Mouse (Mus musculus) embryonic stem cell, embryonic (primary cell): ENCODE measurements around the gene Tmem234.

Experiments
- CTCF ChIA-PET, 4 experiments: fragments of 300-600 bp in 2 of 4; fragments of 350-600 bp in 2 of 4; sonication (Branson Sonifier 250); formaldehyde crosslinking; loops; one replicate each; lab custom pipeline; 2022; ENCODE audit warnings: inconsistent platforms in 2 of 4; lab: Charles Lee
- POLR2A ChIA-PET, 4 experiments: fragments of 300-600 bp in 2 of 4; fragments of 350-600 bp in 2 of 4; sonication (Branson Sonifier 250); formaldehyde crosslinking; loops; one replicate each; lab custom pipeline; 2022; ENCODE audit warnings: antibody characterized with exemption in 4 of 4, inconsistent platforms in 1 of 4; lab: Charles Lee

The Tmem234 gene

DNA sequence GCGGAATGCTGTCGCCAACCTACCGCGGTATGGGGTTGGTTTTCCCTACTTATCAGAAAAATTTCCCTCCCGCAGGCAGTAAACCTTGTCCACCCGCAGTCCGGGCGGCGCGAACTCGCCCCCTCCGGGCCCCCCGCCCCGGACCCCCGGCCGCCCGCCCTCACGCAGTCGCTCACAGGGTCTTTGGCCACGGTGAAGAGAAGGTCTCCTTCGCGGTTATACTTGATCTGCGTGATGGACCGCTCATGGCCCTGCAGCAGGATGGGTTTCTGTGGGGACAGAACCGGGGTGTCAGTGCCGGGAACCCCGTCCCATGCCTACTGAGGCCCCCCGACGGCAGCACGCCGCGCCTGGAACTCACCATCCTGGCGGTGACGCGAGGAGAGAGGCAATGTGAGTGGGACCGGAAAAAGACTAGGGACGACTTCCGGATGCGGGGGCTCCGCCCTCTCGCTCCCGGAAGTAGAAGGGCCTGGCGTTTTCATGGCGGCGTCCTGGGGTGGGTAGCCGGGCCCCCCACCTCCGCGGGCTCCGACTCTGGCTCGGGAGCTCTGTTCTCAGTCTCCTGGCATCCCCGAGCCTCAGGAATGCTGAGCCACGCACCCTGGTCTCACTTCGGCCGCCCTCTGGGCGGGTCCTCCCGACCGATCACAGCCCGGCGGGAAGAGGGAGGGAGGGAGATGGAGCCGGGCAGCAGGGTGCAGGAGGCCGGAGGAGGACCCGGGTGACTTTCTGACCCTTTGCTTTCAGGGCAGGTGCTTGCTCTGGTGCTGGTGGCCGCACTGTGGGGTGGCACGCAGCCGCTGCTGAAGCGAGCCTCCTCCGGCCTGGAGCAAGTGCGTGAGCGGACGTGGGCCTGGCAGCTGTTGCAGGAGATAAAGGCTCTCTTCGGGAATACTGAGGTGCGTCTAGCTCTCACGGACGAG, at the start of gene Tmem234, which contains the start of gene Eif3i:
TSS of gene Tmem234 (plus strand) at position 436 of the 926 bp plus-strand sequence.
TSS of gene Eif3i (minus strand) at position 416 of the 926 bp plus-strand sequence.
- ChIA-PET POLR2A (interaction anchor here in 3 of 4 experiments (0.6 to 5.8 kb wide), 23 partner anchors 8 to 139 kb away, joined by 3 to 18 read pairs (median 4); partner anchors contain the start of genes Bsdc1 (in 1 of the 3), Dcdc2b (in 1 of the 3) and Txlna (in 1 of the 3)), CTCF (interaction anchor here in 2 of 4 experiments (1.0 to 3.0 kb wide), 6 partner anchors 8 to 58 kb away, joined by 3 to 17 read pairs (median 4); partner anchors contain the start of gene Hdac1 (in 1 of the 2))

DNA sequence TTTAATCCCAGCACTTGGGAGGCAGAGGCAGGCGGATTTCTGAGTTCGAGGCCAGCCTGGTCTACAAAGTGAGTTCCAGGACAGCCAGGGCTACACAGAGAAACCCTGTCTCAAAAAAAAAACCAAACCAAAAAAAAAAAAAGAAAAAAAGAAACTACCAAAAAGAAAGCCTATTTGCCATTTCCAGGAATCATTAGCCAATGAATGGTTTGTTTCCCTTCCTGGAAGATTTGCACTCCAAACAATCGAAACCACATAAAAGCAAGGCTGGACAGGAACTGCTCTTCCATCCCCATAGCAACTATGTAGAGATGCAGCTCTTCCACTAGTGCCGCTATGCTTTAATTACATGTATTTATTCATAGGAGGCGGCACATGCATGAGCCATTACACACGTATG, 46.0 kb upstream of the Tmem234 start:
- ChIA-PET POLR2A (interaction anchor here (0.7 to 6.8 kb wide), 17 partner anchors 9 to 173 kb away, joined by 3 to 66 read pairs (median 13); partner anchors contain the start of genes Hdac1 (in 3 of the 4), Bsdc1 (in 1 of the 4), Eif3i (in 1 of the 4) and Fam167b (in 1 of the 4)), CTCF (interaction anchor here (0.6 to 2.9 kb wide), 27 partner anchors 9 to 278 kb away, joined by 3 to 24 read pairs (median 4); partner anchors contain the start of genes Hdac1 (in 3 of the 4), Ccdc28b (in 1 of the 4), Fam167b (in 1 of the 4) and Txlna (in 1 of the 4))

DNA sequence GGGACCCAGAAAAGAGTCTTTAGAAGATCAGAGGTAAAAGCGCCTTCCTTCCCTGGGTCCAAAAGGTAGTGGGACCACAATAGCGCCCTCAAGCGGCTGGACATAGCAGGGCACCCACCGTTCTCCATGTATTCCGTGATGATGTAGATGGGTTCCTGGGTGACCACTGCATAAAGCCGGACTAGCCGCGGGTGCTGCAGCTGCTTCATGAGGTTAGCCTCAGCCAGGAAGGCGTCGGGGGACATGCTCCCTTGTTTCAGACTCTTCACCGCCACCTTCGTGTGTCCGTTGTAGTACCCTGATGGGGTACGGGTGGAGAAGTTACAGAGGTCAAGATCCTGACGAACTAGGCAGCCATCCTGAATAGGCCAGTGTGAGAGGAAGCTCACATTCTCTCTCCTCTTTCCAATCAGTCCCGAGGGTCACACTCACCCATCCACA, 45.0 kb upstream of the Tmem234 start:
- ChIA-PET POLR2A (interaction anchor here (0.6 to 6.8 kb wide), 49 partner anchors 8 to 749 kb away, joined by 3 to 66 read pairs (median 5); partner anchors contain the start of genes Hdac1 (in 3 of the 4), Marcksl1 (in 2 of the 4), S100pbp (in 2 of the 4) and Txlna (in 2 of the 4)), CTCF (interaction anchor here (0.5 to 4.1 kb wide), 35 partner anchors 9 to 647 kb away, joined by 3 to 24 read pairs (median 4); partner anchors contain the start of genes Hdac1 (in 3 of the 4), Ccdc28b (in 1 of the 4), Fam167b (in 1 of the 4) and Tmem39b (in 1 of the 4))

DNA sequence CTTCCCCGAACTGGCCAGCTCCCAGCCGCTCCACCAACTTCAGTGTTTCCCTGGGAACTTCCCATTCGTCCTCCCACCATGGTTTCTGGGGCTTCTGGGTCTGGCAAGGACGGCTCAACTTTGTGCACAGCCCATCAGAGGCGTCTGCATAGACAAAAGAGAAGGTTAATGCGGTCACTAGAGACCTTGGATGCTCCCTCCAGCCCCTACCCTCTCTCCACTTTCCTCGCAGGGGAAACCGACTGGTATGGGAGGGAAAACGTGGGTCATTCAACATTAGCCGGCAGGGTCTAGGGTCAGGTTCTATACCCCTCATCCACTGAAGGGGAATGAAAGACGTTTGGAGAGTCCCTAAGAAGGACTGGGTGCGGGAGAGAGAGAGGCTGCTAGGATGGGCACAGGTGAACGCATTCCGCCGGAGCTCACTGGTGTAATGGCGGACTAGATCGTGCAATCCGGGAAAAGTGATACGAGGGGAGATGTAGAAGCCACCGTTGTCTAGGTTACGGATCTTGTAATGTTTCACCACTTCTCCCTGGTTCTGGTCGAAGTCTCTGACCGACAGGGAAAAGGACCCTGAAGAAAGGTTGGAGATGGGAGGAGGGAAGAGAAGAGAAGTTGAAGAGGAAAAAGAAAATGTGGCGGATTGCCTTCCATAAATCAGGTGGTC, 44.5 kb upstream of the Tmem234 start:
- CTCF ChIA-PET = interaction anchor here (0.5 to 4.1 kb wide), 26 partner anchors 9 to 749 kb away, joined by 3 to 24 read pairs (median 4); partner anchors contain the start of gene Hdac1 (in 2 of the 4)
- POLR2A ChIA-PET = interaction anchor here (0.6 to 6.8 kb wide), 78 partner anchors 8 to 976 kb away, joined by 3 to 66 read pairs (median 4); partner anchors contain the start of genes Hdac1 (in 3 of the 4), S100pbp (in 3 of the 4), Txlna (in 3 of the 4) and Yars (in 3 of the 4)

DNA sequence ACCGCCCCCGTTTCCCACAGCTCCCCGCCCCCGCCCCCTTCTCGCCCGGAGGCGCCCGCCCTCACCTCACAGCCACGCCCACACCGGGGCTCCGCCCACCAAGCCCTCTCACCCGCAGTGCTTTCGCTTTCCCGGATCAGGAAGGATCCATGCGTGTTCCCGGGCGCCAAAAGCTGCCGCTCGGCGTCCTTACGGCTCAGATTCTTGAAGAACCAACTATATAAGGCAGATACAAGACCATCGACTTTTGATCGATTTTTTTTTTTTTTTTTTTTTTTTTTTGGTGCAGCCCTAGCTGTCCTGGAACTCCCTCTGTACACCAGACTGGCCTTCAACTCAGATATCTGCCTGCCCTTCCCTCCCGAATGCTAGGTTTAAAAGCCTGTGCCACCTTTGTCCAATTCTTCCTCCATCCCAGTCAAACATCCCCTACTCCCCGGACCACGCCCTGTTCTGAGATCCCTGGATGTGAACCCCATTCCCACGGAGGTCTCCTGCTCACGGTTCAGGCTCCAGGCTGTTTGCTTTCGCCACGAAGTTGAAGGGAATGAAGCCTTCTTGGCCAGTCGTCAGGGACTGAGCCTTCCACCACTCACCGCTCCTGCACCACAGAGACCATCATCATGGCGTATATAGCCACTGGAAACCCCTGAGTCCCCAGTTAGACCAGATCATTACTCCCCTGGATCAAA, 43.8 kb upstream of the Tmem234 start:
- CTCF ChIA-PET = interaction anchor here (0.5 to 4.1 kb wide), 23 partner anchors 8 to 750 kb away, joined by 3 to 24 read pairs (median 5); partner anchors contain the start of genes Hdac1 (in 2 of the 4) and Fam167b (in 1 of the 4)
- POLR2A ChIA-PET = interaction anchor here (0.5 to 6.8 kb wide), 75 partner anchors 8 to 975 kb away, joined by 3 to 66 read pairs (median 4); partner anchors contain the start of genes Hdac1 (in 3 of the 4), Txlna (in 3 of the 4), Marcksl1 (in 2 of the 4) and S100pbp (in 2 of the 4)

DNA sequence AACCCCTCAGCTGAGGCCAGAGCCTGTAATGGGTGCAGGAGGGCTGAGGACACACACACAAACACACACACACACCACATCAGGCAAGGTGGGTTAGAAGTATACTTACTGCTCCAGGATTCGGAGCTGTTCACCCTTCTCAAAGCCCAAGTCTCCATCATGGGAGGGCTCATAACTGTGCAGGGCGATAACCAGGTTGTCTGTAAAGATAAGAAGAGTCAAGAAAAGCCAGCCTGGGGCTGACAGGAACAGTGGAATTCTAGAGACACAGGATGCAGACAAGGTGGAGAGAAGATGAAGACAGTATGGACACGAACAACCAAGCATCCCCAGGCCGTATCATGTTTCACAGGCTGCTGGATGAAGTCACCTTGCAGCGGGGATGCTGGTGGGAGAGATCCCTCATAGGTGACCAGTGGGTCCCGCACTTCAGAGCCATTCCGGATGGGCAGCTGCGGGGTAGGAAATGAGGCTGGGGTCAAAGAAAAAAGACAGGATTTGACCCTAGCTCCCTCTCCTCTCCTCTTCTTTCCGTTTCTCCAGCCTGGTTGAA, 43.1 kb upstream of the Tmem234 start:
- POLR2A ChIA-PET = interaction anchor here (0.6 to 6.8 kb wide), 25 partner anchors 8 to 499 kb away, joined by 3 to 66 read pairs (median 5); partner anchors contain the start of genes Hdac1 (in 2 of the 4), Eif3i (in 1 of the 4), Marcksl1 (in 1 of the 4) and Rnf19b (in 1 of the 4)
- CTCF ChIA-PET = interaction anchor here in 3 of 4 experiments (0.6 to 4.1 kb wide), 10 partner anchors 17 to 568 kb away, joined by 3 to 24 read pairs (median 6); partner anchors contain the start of gene Fam167b (in 1 of the 3)

DNA sequence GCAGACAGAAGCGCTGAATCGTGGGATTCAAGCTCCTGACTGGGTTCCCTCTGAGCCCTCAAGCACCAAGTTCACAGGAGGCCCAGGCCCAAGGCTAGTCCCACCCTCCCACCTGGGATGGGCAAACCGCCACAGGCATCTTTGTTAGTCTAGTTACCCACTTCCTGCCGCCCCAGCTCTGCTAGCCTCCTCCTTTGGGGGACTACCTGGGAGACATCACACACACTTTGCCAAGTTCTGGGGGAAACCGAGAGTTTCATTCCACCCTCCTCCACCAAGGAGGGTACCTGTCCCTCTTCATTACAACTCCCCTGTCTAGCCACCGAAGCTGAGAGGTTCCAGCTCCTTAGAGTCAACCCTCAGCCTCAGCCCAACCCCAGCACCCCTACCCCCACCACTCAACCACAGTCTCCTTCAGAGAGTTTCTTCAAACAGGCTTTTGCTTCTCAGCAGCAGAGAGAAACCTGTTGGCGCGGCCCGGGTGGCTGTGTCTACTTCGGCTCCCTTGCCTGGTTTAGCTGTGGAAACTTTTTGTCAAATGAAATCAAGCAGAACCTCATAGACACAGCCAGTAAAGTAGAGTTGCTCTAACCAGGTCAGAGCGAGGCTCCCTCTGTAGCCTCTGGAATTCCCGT, 42.0 kb upstream of the Tmem234 start:
- ChIA-PET POLR2A (interaction anchor here in 3 of 4 experiments (0.6 to 6.8 kb wide), 22 partner anchors 9 to 500 kb away, joined by 3 to 66 read pairs (median 3); partner anchors contain the start of genes Bsdc1 (in 2 of the 3), Hdac1 (in 2 of the 3), Marcksl1 (in 1 of the 3) and Rnf19b (in 1 of the 3)), CTCF (interaction anchor here in 3 of 4 experiments (0.6 to 4.1 kb wide), 8 partner anchors 9 to 388 kb away, joined by 3 to 13 read pairs (median 4); partner anchors contain the start of genes Fam167b (in 1 of the 3) and Txlna (in 1 of the 3))

DNA sequence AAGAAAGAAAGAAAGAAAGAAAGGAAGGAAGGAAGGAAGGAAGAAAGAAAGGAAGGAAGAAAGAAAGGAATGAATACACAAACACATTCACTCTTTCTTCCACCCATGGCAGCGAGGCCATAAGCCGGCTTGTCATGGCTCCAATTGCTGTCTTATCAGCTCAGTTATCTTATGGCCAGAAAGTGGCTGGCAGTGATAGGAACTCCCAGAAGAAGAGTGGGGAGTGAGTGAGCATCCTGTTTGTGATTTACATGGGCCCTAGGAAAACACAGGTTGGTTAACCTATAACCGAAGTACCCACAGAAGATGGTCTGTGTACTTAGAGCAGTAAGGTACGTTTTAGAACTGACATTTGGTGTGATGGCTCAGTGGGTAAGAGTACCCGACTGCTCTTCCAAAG, 39.3 kb upstream of the Tmem234 start:
- CTCF ChIA-PET = interaction anchor here in 1 of 4 experiments (1.4 to 1.9 kb wide), 2 partner anchors 16 to 21 kb away, joined by 3 to 4 read pairs; no protein-coding TSS in a partner anchor
- POLR2A ChIA-PET = interaction anchor here in 2 of 4 experiments (0.6 to 1.0 kb wide), 3 partner anchors 15 to 234 kb away, joined by 3 read pairs; no protein-coding TSS in a partner anchor

DNA sequence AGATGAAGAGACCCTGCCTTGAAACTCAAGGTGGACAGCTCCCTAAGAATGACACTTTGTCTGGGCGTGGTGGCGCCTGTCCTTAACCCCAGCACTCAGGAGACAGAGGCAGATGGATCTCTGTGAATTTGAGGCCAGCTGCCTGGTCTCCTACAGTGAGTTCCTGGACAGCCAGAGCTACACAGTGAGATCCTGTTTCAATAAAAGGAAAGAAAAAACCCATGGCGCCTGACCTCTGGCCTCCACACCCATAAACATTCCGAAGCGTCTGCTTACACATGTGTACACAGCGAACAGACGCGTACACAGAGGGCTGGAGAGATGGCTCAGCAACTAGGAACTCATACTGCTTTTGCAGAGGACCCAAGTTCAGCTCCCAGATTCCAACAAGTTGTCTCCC, 36.8 kb upstream of the Tmem234 start:
- ChIA-PET CTCF (interaction anchor here in 2 of 4 experiments (0.9 to 1.6 kb wide), 3 partner anchors 9 to 352 kb away, joined by 3 to 4 read pairs (median 4); no protein-coding TSS in a partner anchor), POLR2A (interaction anchor here in 2 of 4 experiments (0.6 to 1.2 kb wide), 3 partner anchors 21 to 132 kb away, joined by 3 to 4 read pairs (median 4); partner anchors contain the start of gene Hdac1 (in 1 of the 2))

DNA sequence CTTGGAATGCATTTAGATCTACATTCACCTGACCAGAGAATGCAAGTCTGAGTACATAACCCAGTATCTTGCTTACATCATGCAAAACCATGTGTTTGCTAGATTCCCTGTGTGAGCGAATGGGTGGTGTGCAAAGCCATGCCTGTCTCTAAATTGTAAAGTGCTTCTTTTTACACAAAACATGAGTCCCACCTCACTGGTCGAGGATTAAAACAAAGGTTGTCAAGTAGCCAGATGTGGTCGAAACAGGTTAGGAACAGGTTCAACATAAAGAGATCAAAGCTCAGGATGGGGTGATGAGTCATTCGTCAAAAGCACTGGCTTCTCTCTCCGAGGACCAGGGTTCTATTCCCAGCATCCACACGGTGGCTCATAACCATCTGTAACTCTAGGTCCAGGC, 35.3 kb upstream of the Tmem234 start:
- ChIA-PET CTCF (interaction anchor here in 2 of 4 experiments (0.6 to 1.6 kb wide), 3 partner anchors 9 to 162 kb away, joined by 3 to 4 read pairs (median 3); no protein-coding TSS in a partner anchor), POLR2A (interaction anchor here in 3 of 4 experiments (0.9 to 1.7 kb wide), 3 partner anchors 8 to 10 kb away, joined by 3 to 6 read pairs (median 4); no protein-coding TSS in a partner anchor)

DNA sequence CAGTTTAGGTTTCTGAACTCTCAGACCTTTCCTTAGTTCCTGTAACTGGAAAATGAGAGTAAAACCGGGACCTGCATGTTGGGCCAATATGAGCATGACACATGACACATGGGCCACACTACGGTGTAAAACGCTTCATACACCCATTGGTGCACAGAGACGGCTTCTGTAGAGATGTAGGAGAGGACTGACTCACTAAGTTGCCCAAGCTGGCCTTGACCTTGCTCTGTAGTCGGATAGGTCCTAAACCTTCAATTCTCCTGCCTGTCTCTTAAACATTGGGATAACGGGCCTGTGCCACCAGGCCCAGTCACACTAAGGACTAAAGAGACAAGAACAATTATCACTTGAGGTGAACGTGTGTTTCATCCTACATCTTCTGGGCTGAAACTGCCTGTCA, 32.1 kb upstream of the Tmem234 start:
- CTCF ChIA-PET = interaction anchor here in 1 of 4 experiments (0.9 kb wide), 1 partner anchor 9 kb away, joined by 3 read pairs; no protein-coding TSS in a partner anchor
- POLR2A ChIA-PET = interaction anchor here in 2 of 4 experiments (1.0 to 1.7 kb wide), 4 partner anchors 10 to 55 kb away, joined by 3 to 4 read pairs (median 3); partner anchors contain the start of gene Marcksl1 (in 1 of the 2)

DNA sequence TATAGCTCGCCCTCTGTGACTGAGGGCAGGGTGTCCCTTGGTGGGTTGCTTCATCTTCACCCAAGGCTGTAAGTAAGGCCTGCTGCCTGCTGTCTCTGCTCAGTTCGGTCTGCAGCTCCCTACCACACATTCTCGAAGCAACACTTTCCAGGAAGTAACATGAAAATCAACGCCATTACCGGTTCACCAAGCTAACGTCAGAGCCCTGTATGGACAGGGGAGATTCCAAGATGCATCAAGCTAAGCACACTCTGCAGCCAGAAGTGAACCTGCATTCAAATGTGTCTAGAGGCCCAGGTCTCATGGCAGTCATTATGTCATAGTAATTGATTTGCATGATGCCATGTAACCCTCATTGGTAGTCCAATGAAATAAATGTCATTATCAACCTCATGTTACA, 30.4 kb upstream of the Tmem234 start:
- ChIA-PET POLR2A (interaction anchor here in 3 of 4 experiments (0.6 to 3.2 kb wide), 15 partner anchors 8 to 1747 kb away, joined by 3 to 15 read pairs (median 3); partner anchors contain the start of genes Tmem39b (in 1 of the 3) and Txlna (in 1 of the 3)), CTCF (interaction anchor here in 1 of 4 experiments (0.6 to 3.0 kb wide), 4 partner anchors 15 to 38 kb away, joined by 3 to 9 read pairs (median 4); no protein-coding TSS in a partner anchor)

DNA sequence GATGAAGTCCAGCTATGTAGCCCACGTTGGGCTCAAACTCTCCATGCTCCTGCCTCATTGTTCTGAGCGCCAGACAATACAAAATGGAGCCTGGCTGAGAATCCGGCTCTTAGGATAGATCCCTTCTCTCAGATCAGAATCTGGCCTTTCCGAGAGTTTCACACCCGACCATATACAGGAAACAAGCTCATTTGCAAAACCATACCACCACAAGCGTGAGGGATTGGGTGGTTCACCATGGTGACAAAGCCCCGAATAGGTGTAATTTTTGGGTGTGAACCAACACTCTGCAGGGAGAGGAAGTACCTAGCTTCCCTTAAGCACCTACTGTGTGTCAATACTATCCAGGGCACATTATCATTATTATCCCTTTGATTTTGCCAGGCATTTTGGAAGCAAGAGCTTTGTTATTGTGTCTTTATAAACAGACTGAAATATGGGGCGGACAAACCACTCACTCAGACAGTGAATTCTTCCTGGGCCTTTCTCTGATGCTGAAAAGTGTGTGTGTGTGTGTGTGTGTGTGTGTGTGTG, 28.9 kb upstream of the Tmem234 start:
- POLR2A ChIA-PET = interaction anchor here in 2 of 4 experiments (0.7 to 3.2 kb wide), 15 partner anchors 11 to 125 kb away, joined by 3 to 15 read pairs (median 3); partner anchors contain the start of genes Hdac1 (in 1 of the 2) and Txlna (in 1 of the 2)

More for the DNA sequence above, 28.9 kb upstream of the Tmem234 start:
- CTCF ChIA-PET = interaction anchor here in 3 of 4 experiments (0.5 to 3.0 kb wide), 7 partner anchors 13 to 223 kb away, joined by 3 to 9 read pairs (median 4); no protein-coding TSS in a partner anchor
